In genomic region chr16:17619198-17620105, GRCm38 (mm10) we compare ENCODE assay signal across 8 mouse cellular contexts. TPM values are rescaled to one million over a fixed set of nuclear protein-coding genes. Genes with fewer than 3 reads are reported as not detected.
A peak's percentile ranks its signal among the peaks of the same experiment; 100 is the strongest.
DNase-seq lines count a peak whose midpoint lies in the region; ATAC-seq lines count a peak whose summit lies in the region.

Gene Smpd4, plus strand, starts transcription at chr16:17619354.

- peaks cover 24% of the 10 kb centered on the region for H3K36me3 ChIP-seq in hindbrain, embryonic 13.5 days

- DNase-seq in T-cell, adult 2 months (ENCODE audit: low spot score) = peak; percentile 88
- DNase-seq in cerebellum, postnatal 25 days = peak; percentile 95
- peak; percentile 88 to 95 for DNase-seq in frontal cortex, postnatal 25 days (ENCODE audit: low spot score in 2 of 2)
- DNase-seq in layer of hippocampus, postnatal 14 days (ENCODE audit: low spot score in 2 of 2) = peak; percentile 89 to 90
- DNase-seq in lung, postnatal 14 days = peak; percentile 94
- peak; percentile 88 for DNase-seq in ovary, postnatal 36 days (ENCODE audit: low spot score)
- peak; percentile 92 for DNase-seq in thymus, postnatal 25 days

- peak within 1 kb of the TSS; percentile 91 for H3K4me2 ChIP-seq in hindbrain, embryonic 13.5 days

- peak within 1 kb of the TSS; percentile 93 for H3K9ac ChIP-seq in hindbrain, embryonic 13.5 days

- H3K27me3 ChIP-seq in hindbrain, embryonic 13.5 days = 0 out of 2 replicates have a peak, but pooled peaks cover 3% of the 10 kb centered on the region

- peak within 1 kb of the TSS; percentile 94 for H3K4me3 ChIP-seq in hindbrain, embryonic 13.5 days

- H3K4me1 ChIP-seq in hindbrain, embryonic 13.5 days (replicated peaks) = peaks cover 14% of the 10 kb centered on the region

- ATAC-seq in hindbrain, embryonic 13.5 days (ENCODE audit: low FRiP score) = peak; percentile 84

- 0 out of 2 replicates have a peak within 1 kb of the TSS, but pooled peaks have one; percentile 58 for H3K27ac ChIP-seq in hindbrain, embryonic 13.5 days

- WGBS in hindbrain, embryonic 13.5 days = 4% methylated on average over 60 of the region's 60 CpGs

- no peaks in the 10 kb centered on the region for H3K9me3 ChIP-seq in hindbrain, embryonic 13.5 days

RNA-seq across cellular contexts. Expression of gene Smpd4, which starts in this region (rescaled TPM):
- polyA plus RNA-seq in hindbrain, embryonic 13.5 days (2015; fragmentation: Nextera tagmentation; extraction: Ambion mirVana) = 23.8 and 27.2 TPM in 2 replicates
- 10 to 100 TPM; 37.9 to 42.2 TPM for total RNA-seq in layer of hippocampus, postnatal 14 days (2021)

Comparison
In these comparisons a context has a peak if more than half of its experiments do, and no peak if none do; other contexts are left out.
1. Peak in every context shown above with its lines: DNase-seq, ATAC-seq, H3K4me3 ChIP-seq and H3K27ac ChIP-seq.